Mouse (Mus musculus) heart, postnatal 10 days (tissue): ENCODE measurements at regions not wholly inside any gene's neighbourhood (a gene's known extent, or its start where the extent isn't known, plus 50 kb on each side); places are given as distances from the start of the nearest gene placed in this dataset.

Experiments
- DNase-seq, 2 experiments: peaks; one replicate each; pipeline ENCODE4 v3.0.0; 2021
- intact Hi-C: fragments of 180-260 bp; cut with DNase I; formaldehyde crosslinking; loops from one replicate; pipeline ENCODE4 v1.15.1; 2025

- intact Hi-C loops, result no loop called here
Observed at GRCm38 (mm10) chr12:97740927-97741326, 518.3 kb downstream of the Galc start.

GRCm38 (mm10) chr12:97732078-97732580 is 527.1 kb downstream of the Galc start:
- intact Hi-C loops, result no loop called here
- DNase-seq, result no peak

More at GRCm38 (mm10) chr12:97740927-97741326, 518.3 kb downstream of the Galc start:
- no peak for DNase-seq

- no peak for DNase-seq
- intact Hi-C loops, result no loop called here
Observed at GRCm38 (mm10) chr12:97720554-97720953, 538.7 kb downstream of the Galc start.

GRCm38 (mm10) chr12:97717812-97718211 is 541.4 kb downstream of the Galc start:
- intact Hi-C loops, result no loop called here
- DNase-seq, result no peak
